Mouse (Mus musculus) heart, adult 2 months (tissue): ENCODE measurements around the gene Ado.

Experiments used
- CTCF ChIP-seq: fragments of 200-600 bp; IDR thresholded peaks from 2 replicates; pipeline ENCODE4 v1.8.1; 2022; ENCODE audit warnings: antibody characterized with exemption, mild to moderate bottlenecking, moderate library complexity
- EP300 ChIP-seq: fragments of 200-500 bp; IDR thresholded peaks from 2 replicates; pipeline ENCODE4 v1.6.1; 2011; ENCODE audit warnings: low read depth, low read length, control low read depth; ENCODE audit not compliant: insufficient read depth
- POLR2A ChIP-seq: fragments of 200-500 bp; IDR thresholded peaks from 2 replicates; pipeline ENCODE4 v1.6.1; 2011; ENCODE audit warnings: mild to moderate bottlenecking, low read depth, low read length, control low read depth; ENCODE audit not compliant: insufficient read depth

DNA sequence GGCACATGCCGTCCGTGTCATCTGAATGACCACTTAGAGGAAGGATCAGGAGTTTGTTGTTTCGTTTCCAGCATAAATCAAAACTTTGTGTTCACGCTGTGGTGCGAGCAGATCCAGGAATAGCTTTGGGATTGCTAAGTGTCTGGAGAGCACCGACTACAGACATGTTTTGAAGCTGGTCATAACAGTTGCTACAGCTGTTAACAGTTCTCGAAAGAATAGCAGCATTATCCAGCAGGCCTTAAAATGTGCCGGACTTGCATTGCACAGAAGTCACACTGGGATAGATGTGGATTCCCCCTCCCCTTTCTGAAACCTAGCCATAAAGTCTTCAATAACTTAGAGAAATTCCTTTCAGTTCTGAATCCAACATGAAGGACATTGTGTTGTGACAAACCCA is 24.6 kb upstream of the Ado start:
- TF ChIP-seq EP300: no peak
- TF ChIP-seq POLR2A: no peak
- TF ChIP-seq CTCF: no peak
